ENCODE assay signal across 9 mouse cellular contexts in genomic region chr4:129136189-129136578, GRCm38 (mm10). TPM values are rescaled to one million over a fixed set of nuclear protein-coding genes. Genes with fewer than 3 reads are reported as not detected.
DNase-seq lines count a peak whose midpoint lies in the region; ATAC-seq and TF ChIP-seq lines count a peak whose summit lies in the region.
"Had no signal": no experiment of that assay in that cellular context is flagged by ENCODE, and none has a peak within 500 bp of the region (broad histone marks: within the 10 kb centered on the region; RNA-seq: fewer than 3 reads in every experiment).

No protein-coding gene starts in this region.

- H3K36me3 ChIP-seq in heart, embryonic 10.5 days = peaks cover 6% of the 10 kb centered on the region; the same call in 1 of the 2 replicates
- no peaks in the 10 kb centered on the region for H3K36me3 ChIP-seq in E14TG2a.4 (ENCODE audit: insufficient read depth, low read length)
- no peaks in the 10 kb centered on the region for H3K36me3 ChIP-seq in forebrain, embryonic 14.5 days (ENCODE audit: control insufficient read depth, insufficient read depth, low read length)
- no peaks in the 10 kb centered on the region for H3K36me3 ChIP-seq in liver, embryonic 15.5 days (replicated peaks)

- H3K27me3 ChIP-seq in heart, embryonic 10.5 days (ENCODE audit: insufficient read depth, poor library complexity, severe bottlenecking) = peaks cover 71% of the 10 kb centered on the region
- H3K27me3 ChIP-seq in E14TG2a.4 (ENCODE audit: insufficient read depth, low read length) = peaks cover 65% of the 10 kb centered on the region
- H3K27me3 ChIP-seq in forebrain, embryonic 14.5 days (replicated peaks; ENCODE audit: control insufficient read depth, insufficient read depth, low read length) = peaks cover 28% of the 10 kb centered on the region
- peaks cover 81% of the 10 kb centered on the region for H3K27me3 ChIP-seq in liver, embryonic 15.5 days

- peak overlapping the region; percentile 83 for H3K27ac ChIP-seq in heart, embryonic 10.5 days
- no peak overlapping the region for H3K27ac ChIP-seq in forebrain, embryonic 14.5 days (ENCODE audit: low read depth, low read length)
- no peak overlapping the region for H3K27ac ChIP-seq in liver, embryonic 15.5 days (replicated peaks)

- no peak for DNase-seq in heart, embryonic 10.5 days (ENCODE audit: low spot score)
- DNase-seq in heart, postnatal 10 days = no peak
- no peak for DNase-seq in forebrain, embryonic 14.5 days (ENCODE audit: low spot score)
- no peak for DNase-seq in adrenal gland, adult 8-10 months
- DNase-seq in ovary, adult 18-20 months (ENCODE audit: low spot score) = no peak
- no peak for DNase-seq in adrenal gland, postnatal 25 days

- no peak for TF ChIP-seq CTCF in E14TG2a.4 (conservative IDR thresholded peaks at IDR 0.05; ENCODE audit: low read length)

- ATAC-seq in forebrain, embryonic 14.5 days = peak; percentile 38; the same call in 1 of the 2 replicates
- ATAC-seq in liver, embryonic 15.5 days (ENCODE audit: insufficient read depth) = no peak
- ATAC-seq: inflammation-experienced regulatory T-cells, adult 6 months had no signal

- 20% methylated on average over 9 of the region's 9 CpGs for WGBS in heart, embryonic 10.5 days
- WGBS in forebrain, embryonic 14.5 days = 31% methylated on average over 9 of the region's 9 CpGs
- 32% methylated on average over 9 of the region's 9 CpGs for WGBS in liver, embryonic 15.5 days (ENCODE audit: insufficient replicate concordance)

- peak overlapping the region; percentile 69 for H3K4me3 ChIP-seq in heart, embryonic 10.5 days
- peak overlapping the region; percentile 77 for H3K4me3 ChIP-seq in E14TG2a.4 (replicated peaks; ENCODE audit: low read length)
- peak overlapping the region; percentile 49 for H3K4me3 ChIP-seq in forebrain, embryonic 14.5 days (ENCODE audit: low read depth, low read length)
- peak overlapping the region; percentile 52 for H3K4me3 ChIP-seq in liver, embryonic 15.5 days (replicated peaks)

- peaks cover 42% of the 10 kb centered on the region for H3K4me1 ChIP-seq in heart, embryonic 10.5 days
- peaks cover 28% of the 10 kb centered on the region for H3K4me1 ChIP-seq in E14TG2a.4 (replicated peaks; ENCODE audit: low read depth, low read length)
- H3K4me1 ChIP-seq in forebrain, embryonic 14.5 days (ENCODE audit: control insufficient read depth, insufficient read depth, low read length) = peaks cover 4% of the 10 kb centered on the region; the same call in 1 of the 2 replicates
- peaks cover 51% of the 10 kb centered on the region for H3K4me1 ChIP-seq in liver, embryonic 15.5 days (replicated peaks)

- no peaks in the 10 kb centered on the region for H3K9me3 ChIP-seq in heart, embryonic 10.5 days
- H3K9me3 ChIP-seq in E14TG2a.4 (ENCODE audit: low read length) = no peaks in the 10 kb centered on the region
- no peaks in the 10 kb centered on the region for H3K9me3 ChIP-seq in forebrain, embryonic 14.5 days (replicated peaks; ENCODE audit: control insufficient read depth, low read length)
- H3K9me3 ChIP-seq in liver, embryonic 15.5 days (replicated peaks) = no peaks in the 10 kb centered on the region

- peak overlapping the region; percentile 71 for H3K9ac ChIP-seq in forebrain, embryonic 14.5 days (ENCODE audit: low read length)
- H3K9ac ChIP-seq in liver, embryonic 15.5 days = peak overlapping the region; percentile 27; the same call in 1 of the 2 replicates

- intact Hi-C loops in heart, postnatal 10 days (cut with DNase I) = no loop called here

- peak overlapping the region; percentile 91 for H3K4me2 ChIP-seq in forebrain, embryonic 14.5 days (ENCODE audit: low read length)
- H3K4me2 ChIP-seq in liver, embryonic 15.5 days = peak overlapping the region; percentile 75

RNA-seq across cellular contexts. Expression of gene Fndc5, which starts 0.6 kb away (rescaled TPM):
- 3.3 and 3.9 TPM in 2 replicates for polyA plus RNA-seq in heart, embryonic 10.5 days (2016; fragmentation: Nextera tagmentation; extraction: Ambion mirVana)
- 100 to 1,000 TPM; 162 to 167 TPM for total RNA-seq in heart, postnatal 10 days (2021)
- 1.3 and 1.7 TPM in 2 replicates for polyA plus RNA-seq in forebrain, embryonic 14.5 days (2014; fragmentation: Nextera tagmentation; extraction: Ambion mirVana)
- polyA plus RNA-seq in liver, embryonic 15.5 days (2015; fragmentation: Nextera tagmentation; extraction: Ambion mirVana) = 1.0 and 1.1 TPM in 2 replicates
- total RNA-seq in adrenal gland, adult 8-10 months (2022) = 1 to 10 TPM; 3.7 to 6.3 (median 4.7) TPM
- 3.9 and 6.6 TPM in 2 replicates for total RNA-seq in adrenal gland, postnatal 25 days (2021)

RNA-seq across cellular contexts. Expression of gene Hpca, which starts 14.3 kb away (rescaled TPM):
- polyA plus RNA-seq in heart, embryonic 10.5 days (2016; fragmentation: Nextera tagmentation; extraction: Ambion mirVana) = 1.4 TPM in 1 of 2 replicates, not detected in the other
- under 1 TPM in 1 of 2 experiments, not detected in 1; 0.47 TPM for total RNA-seq in heart, postnatal 10 days (2021)
- polyA plus RNA-seq in forebrain, embryonic 14.5 days (2014; fragmentation: Nextera tagmentation; extraction: Ambion mirVana) = 16.8 and 23.1 TPM in 2 replicates
- 0.31 and 0.66 TPM in 2 replicates for polyA plus RNA-seq in liver, embryonic 15.5 days (2015; fragmentation: Nextera tagmentation; extraction: Ambion mirVana)
- total RNA-seq in adrenal gland, adult 8-10 months (2022) = 1 to 10 TPM; 2.1 to 4.9 (median 3.6) TPM
- total RNA-seq in adrenal gland, postnatal 25 days (2021) = 0.81 and 1.2 TPM in 2 replicates
- polyA plus RNA-seq: inflammation-experienced regulatory T-cells, adult 6 months had no signal

RNA-seq across cellular contexts. Expression of gene Tmem54, which starts 30.8 kb away (rescaled TPM):
- 1.1 and 5.6 TPM in 2 replicates for polyA plus RNA-seq in heart, embryonic 10.5 days (2016; fragmentation: Nextera tagmentation; extraction: Ambion mirVana)
- total RNA-seq in heart, postnatal 10 days (2021) = not detected
- polyA plus RNA-seq in forebrain, embryonic 14.5 days (2014; fragmentation: Nextera tagmentation; extraction: Ambion mirVana) = not detected in 2 replicates
- polyA plus RNA-seq in liver, embryonic 15.5 days (2015; fragmentation: Nextera tagmentation; extraction: Ambion mirVana) = 1.2 and 1.9 TPM in 2 replicates
- total RNA-seq in adrenal gland, adult 8-10 months (2022) = not detected
- not detected in 2 replicates for total RNA-seq in adrenal gland, postnatal 25 days (2021)
- polyA plus RNA-seq: inflammation-experienced regulatory T-cells, adult 6 months had no signal

RNA-seq across cellular contexts. Expression of gene S100pbp, which starts 53.3 kb away (rescaled TPM):
- polyA plus RNA-seq in heart, embryonic 10.5 days (2016; fragmentation: Nextera tagmentation; extraction: Ambion mirVana) = 19.9 and 20.1 TPM in 2 replicates
- 10 to 100 TPM; 18.0 to 21.7 TPM for total RNA-seq in heart, postnatal 10 days (2021)
- 9.7 and 11.8 TPM in 2 replicates for polyA plus RNA-seq in forebrain, embryonic 14.5 days (2014; fragmentation: Nextera tagmentation; extraction: Ambion mirVana)
- polyA plus RNA-seq in liver, embryonic 15.5 days (2015; fragmentation: Nextera tagmentation; extraction: Ambion mirVana) = 6.0 and 6.6 TPM in 2 replicates
- 10 to 100 TPM; 21.7 to 31.7 (median 25.4) TPM for total RNA-seq in adrenal gland, adult 8-10 months (2022)
- 25.1 and 27.5 TPM in 2 replicates for total RNA-seq in adrenal gland, postnatal 25 days (2021)

RNA-seq across cellular contexts. Expression of gene Yars, which starts 53.4 kb away (rescaled TPM):
- 75.8 and 84.8 TPM in 2 replicates for polyA plus RNA-seq in heart, embryonic 10.5 days (2016; fragmentation: Nextera tagmentation; extraction: Ambion mirVana)
- 10 to 100 TPM; 38.8 to 39.2 TPM for total RNA-seq in heart, postnatal 10 days (2021)
- polyA plus RNA-seq in forebrain, embryonic 14.5 days (2014; fragmentation: Nextera tagmentation; extraction: Ambion mirVana) = 110 and 126 TPM in 2 replicates
- 60.8 and 62.4 TPM in 2 replicates for polyA plus RNA-seq in liver, embryonic 15.5 days (2015; fragmentation: Nextera tagmentation; extraction: Ambion mirVana)
- 100 to 1,000 TPM in 1 of 4 experiments, 10 to 100 TPM in 3; 83.3 to 108 (median 89.0) TPM for total RNA-seq in adrenal gland, adult 8-10 months (2022)
- total RNA-seq in adrenal gland, postnatal 25 days (2021) = 96.4 and 99.5 TPM in 2 replicates

Comparison
In these comparisons a context has a peak if more than half of its experiments do, and no peak if none do; other contexts are left out.
1. RNA of gene Fndc5, which starts 0.6 kb away (total RNA-seq): 162 to 167 TPM in heart, postnatal 10 days; 3.9 to 6.6 TPM in adrenal gland, postnatal 25 days and 3.7 to 6.3 TPM in adrenal gland, adult 8-10 months; every median in the first group is over 10 times any median in the second.
2. Peak in every context shown above with its lines, with median percentiles within 50 percentile points of each other: H3K4me3 ChIP-seq.